In genomic region chr6:54971731-54972110, GRCm38 (mm10) we compare ENCODE assay signal across 8 mouse cellular contexts. TPM values are rescaled to one million over a fixed set of nuclear protein-coding genes. Genes with fewer than 3 reads are reported as not detected.
DNase-seq lines count a peak whose midpoint lies in the region; ATAC-seq lines count a peak whose summit lies in the region.

No protein-coding gene starts in this region.

- no peaks in the 10 kb centered on the region for H3K9me3 ChIP-seq in hindbrain, embryonic 16.5 days (ENCODE audit: control insufficient read depth, low read length)
- H3K9me3 ChIP-seq in liver, embryonic 16.5 days (replicated peaks; ENCODE audit: control insufficient read depth, low read length), result no peaks in the 10 kb centered on the region
- no peaks in the 10 kb centered on the region for H3K9me3 ChIP-seq in stomach, embryonic 15.5 days

- H3K27ac ChIP-seq in hindbrain, embryonic 16.5 days (ENCODE audit: low read depth, low read length), result peak overlapping the region; percentile 60
- H3K27ac ChIP-seq in liver, embryonic 16.5 days (ENCODE audit: low read length), result peak overlapping the region; percentile 37; the same call in 1 of the 2 replicates
- peak overlapping the region; percentile 73; the same call in 1 of the 2 replicates for H3K27ac ChIP-seq in stomach, embryonic 15.5 days

- peak overlapping the region; percentile 96 for H3K4me2 ChIP-seq in hindbrain, embryonic 16.5 days (ENCODE audit: low read length)
- H3K4me2 ChIP-seq in liver, embryonic 16.5 days (ENCODE audit: low read depth, low read length), result peak overlapping the region; percentile 65
- peak overlapping the region; percentile 71 for H3K4me2 ChIP-seq in stomach, embryonic 15.5 days

- peaks cover 5% of the 10 kb centered on the region for H3K27me3 ChIP-seq in hindbrain, embryonic 16.5 days (replicated peaks; ENCODE audit: control insufficient read depth, insufficient read depth, low read length)
- peaks cover 14% of the 10 kb centered on the region for H3K27me3 ChIP-seq in liver, embryonic 16.5 days (ENCODE audit: control insufficient read depth, insufficient read depth, low read depth, low read length)
- H3K27me3 ChIP-seq in stomach, embryonic 15.5 days (replicated peaks), result no peaks in the 10 kb centered on the region

- peak; percentile 21 for DNase-seq in adrenal gland, adult 8-10 months
- no peak for DNase-seq in adrenal gland, postnatal 25 days
- peak; percentile 54 for DNase-seq in fibroblast of lung, adult 2 months (ENCODE audit: low read depth)
- DNase-seq in frontal cortex, adult 2 months (ENCODE audit: extremely low spot score in 1 of 2, low spot score in 1 of 2), result no peak

- no peaks in the 10 kb centered on the region for H3K36me3 ChIP-seq in hindbrain, embryonic 16.5 days (ENCODE audit: control insufficient read depth, insufficient read depth, low read length)
- H3K36me3 ChIP-seq in liver, embryonic 16.5 days (ENCODE audit: control insufficient read depth, insufficient read depth), result no peaks in the 10 kb centered on the region
- H3K36me3 ChIP-seq in stomach, embryonic 15.5 days, result no peaks in the 10 kb centered on the region

- peak overlapping the region; percentile 72 for H3K9ac ChIP-seq in hindbrain, embryonic 16.5 days (ENCODE audit: low read depth, low read length)
- peak overlapping the region; percentile 56 for H3K9ac ChIP-seq in liver, embryonic 16.5 days (ENCODE audit: low read depth, low read length)
- H3K9ac ChIP-seq in stomach, embryonic 15.5 days, result no peak overlapping the region

- peak overlapping the region; percentile 70 for H3K4me3 ChIP-seq in hindbrain, embryonic 16.5 days (ENCODE audit: low read length)
- H3K4me3 ChIP-seq in liver, embryonic 16.5 days (ENCODE audit: low read depth, low read length), result peak overlapping the region; percentile 63
- H3K4me3 ChIP-seq in stomach, embryonic 15.5 days (replicated peaks), result peak overlapping the region; percentile 61

- peaks cover 3% of the 10 kb centered on the region for H3K4me1 ChIP-seq in hindbrain, embryonic 16.5 days (ENCODE audit: control insufficient read depth, insufficient read depth, low read depth, low read length)
- no peaks in the 10 kb centered on the region; the same call in 1 of the 2 replicates for H3K4me1 ChIP-seq in liver, embryonic 16.5 days (ENCODE audit: control insufficient read depth, low read depth, low read length)
- H3K4me1 ChIP-seq in stomach, embryonic 15.5 days, result no peaks in the 10 kb centered on the region

- WGBS in hindbrain, embryonic 16.5 days, result 10% methylated on average over 8 of the region's 8 CpGs
- WGBS in liver, embryonic 16.5 days (ENCODE audit: insufficient replicate concordance), result 37% methylated on average over 8 of the region's 8 CpGs
- WGBS in stomach, embryonic 15.5 days, result 19% methylated on average over 8 of the region's 8 CpGs

- no peak for ATAC-seq in hindbrain, embryonic 16.5 days
- ATAC-seq in liver, embryonic 16.5 days (ENCODE audit: low read depth), result no peak
- no peak for ATAC-seq in stomach, embryonic 15.5 days (ENCODE audit: insufficient read depth, low FRiP score, low read depth)
- ATAC-seq in CD4-positive, CD25-positive, alpha-beta regulatory T cell, adult 4 months, result no peak

RNA-seq across cellular contexts. Expression of gene Nod1, which starts 0.7 kb away (rescaled TPM):
- 10 to 100 TPM in 2 of 4 experiments, 1 to 10 TPM in 2; 9.1 to 14.0 (median 11.6) TPM for total RNA-seq in adrenal gland, adult 8-10 months (2022)
- total RNA-seq in adrenal gland, postnatal 25 days (2021), result 9.5 and 10.5 TPM in 2 replicates
- polyA plus RNA-seq in hindbrain, embryonic 16.5 days (2015; fragmentation: Nextera tagmentation; extraction: Ambion mirVana), result 3.1 and 3.6 TPM in 2 replicates
- 2.8 and 3.0 TPM in 2 replicates for polyA plus RNA-seq in liver, embryonic 16.5 days (2015; fragmentation: Nextera tagmentation; extraction: Ambion mirVana)
- polyA plus RNA-seq in stomach, embryonic 15.5 days (2015; fragmentation: Nextera tagmentation; extraction: Ambion mirVana), result 7.5 and 7.9 TPM in 2 replicates
- 10 to 100 TPM; 17.0 to 18.6 TPM for polyA plus RNA-seq in CD4-positive, CD25-positive, alpha-beta regulatory T cell, adult 4 months (2017; shearing (Covaris generic))
- 4.7 and 5.2 TPM in 2 replicates for polyA plus RNA-seq in frontal cortex, adult 2 months (2012; rRNA removed)

RNA-seq across cellular contexts. Expression of gene Ggct, which starts 21.0 kb away (rescaled TPM):
- total RNA-seq in adrenal gland, adult 8-10 months (2022), result 10 to 100 TPM in 1 of 4 experiments, 1 to 10 TPM in 3; 4.7 to 17.0 (median 7.3) TPM
- total RNA-seq in adrenal gland, postnatal 25 days (2021), result 7.2 and 7.4 TPM in 2 replicates
- 14.3 and 20.5 TPM in 2 replicates for polyA plus RNA-seq in hindbrain, embryonic 16.5 days (2015; fragmentation: Nextera tagmentation; extraction: Ambion mirVana)
- 2.9 and 3.0 TPM in 2 replicates for polyA plus RNA-seq in liver, embryonic 16.5 days (2015; fragmentation: Nextera tagmentation; extraction: Ambion mirVana)
- 10.2 and 11.1 TPM in 2 replicates for polyA plus RNA-seq in stomach, embryonic 15.5 days (2015; fragmentation: Nextera tagmentation; extraction: Ambion mirVana)
- polyA plus RNA-seq in CD4-positive, CD25-positive, alpha-beta regulatory T cell, adult 4 months (2017; shearing (Covaris generic)), result 10 to 100 TPM; 19.8 to 34.0 TPM
- polyA plus RNA-seq in frontal cortex, adult 2 months (2012; rRNA removed), result 15.2 and 17.5 TPM in 2 replicates

Comparison
In these comparisons a context has a peak if more than half of its experiments do, and no peak if none do; other contexts are left out.
1. DNase-seq: peak in adrenal gland, adult 8-10 months (single experiment) and fibroblast of lung, adult 2 months (single experiment); none in adrenal gland, postnatal 25 days (single experiment) and frontal cortex, adult 2 months (0 of 2).
2. Peak in every context shown above with its lines, with median percentiles within 50 percentile points of each other: H3K27ac ChIP-seq, H3K4me2 ChIP-seq and H3K4me3 ChIP-seq.